In genomic region chr5:85525385-85526194, GRCm38 (mm10) we compare ENCODE assay signal across 25 mouse cellular contexts.
"Had no signal": no experiment of that assay in that cellular context is flagged by ENCODE, and none has a peak within 500 bp of the region (broad histone marks: within the 10 kb centered on the region; RNA-seq: fewer than 3 reads in every experiment).

No protein-coding gene starts in this region.

- H3K4me1 ChIP-seq: heart, embryonic 13.5 days; heart, embryonic 15.5 days; hindbrain, embryonic 13.5 days; hindbrain, embryonic 15.5 days; intestine, embryonic 15.5 days; limb, embryonic 10.5 days; limb, embryonic 12.5 days had no signal

- H3K4me2 ChIP-seq: heart, embryonic 11.5 days; heart, embryonic 13.5 days; heart, embryonic 15.5 days; hindbrain, embryonic 13.5 days; hindbrain, embryonic 15.5 days; intestine, embryonic 15.5 days; limb, embryonic 12.5 days; liver, embryonic 11.5 days had no signal

- DNase-seq: gastrocnemius, postnatal 14 days; gastrocnemius, postnatal 36 days; heart, adult 11 months; heart, adult 2 months; heart, postnatal 14 days; heart, postnatal 36 days; kidney, adult 18-20 months; kidney, adult 8-10 months; kidney, postnatal 10 days; kidney, postnatal 25 days; kidney, postnatal 4 days; liver had no signal

- H3K4me3 ChIP-seq: heart, adult 2 months; heart, embryonic 13.5 days; heart, embryonic 15.5 days; hindbrain, embryonic 13.5 days; hindbrain, embryonic 15.5 days; intestine, embryonic 15.5 days; layer of hippocampus, adult 2 months; left cerebral cortex, adult 2 months; limb, embryonic 10.5 days; limb, embryonic 12.5 days had no signal

- H3K27ac ChIP-seq: heart, adult 2 months; heart, embryonic 13.5 days; heart, embryonic 15.5 days; hindbrain, embryonic 13.5 days; hindbrain, embryonic 15.5 days; intestine, embryonic 15.5 days; layer of hippocampus, adult 2 months; left cerebral cortex, adult 2 months; limb, embryonic 10.5 days; limb, embryonic 12.5 days had no signal

- H3K27me3 ChIP-seq: heart, embryonic 13.5 days; heart, embryonic 15.5 days; hindbrain, embryonic 13.5 days; hindbrain, embryonic 15.5 days; intestine, embryonic 15.5 days; limb, embryonic 12.5 days had no signal

- H3K9ac ChIP-seq: heart, embryonic 13.5 days; heart, embryonic 15.5 days; hindbrain, embryonic 13.5 days; hindbrain, embryonic 15.5 days; intestine, embryonic 15.5 days; limb, embryonic 12.5 days had no signal

- H3K9me3 ChIP-seq: heart, embryonic 15.5 days; hindbrain, embryonic 13.5 days; hindbrain, embryonic 15.5 days; intestine, embryonic 15.5 days; limb, embryonic 10.5 days; limb, embryonic 12.5 days had no signal

- H3K36me3 ChIP-seq: heart, embryonic 13.5 days; heart, embryonic 15.5 days; hindbrain, embryonic 13.5 days; hindbrain, embryonic 15.5 days; intestine, embryonic 15.5 days; limb, embryonic 10.5 days; limb, embryonic 12.5 days had no signal

- ATAC-seq: inflammation-experienced regulatory T-cells, adult 6 months; intestine, embryonic 15.5 days; intestine, postnatal 0 days had no signal
